9 mouse cellular contexts compared by ENCODE assay signal in genomic region chr2:16312400-16313070, GRCm38 (mm10). TPM values are rescaled to one million over a fixed set of nuclear protein-coding genes. Genes with fewer than 3 reads are reported as not detected.
DNase-seq lines count a peak whose midpoint lies in the region; ATAC-seq and TF ChIP-seq lines count a peak whose summit lies in the region.
"Had no signal": no experiment of that assay in that cellular context is flagged by ENCODE, and none has a peak within 500 bp of the region (broad histone marks: within the 10 kb centered on the region; RNA-seq: fewer than 3 reads in every experiment).

No protein-coding gene starts in this region.

- no peak overlapping the region for H3K9ac ChIP-seq in hindbrain, embryonic 14.5 days
- H3K9ac ChIP-seq in intestine, embryonic 15.5 days, result no peak overlapping the region
- H3K9ac ChIP-seq: embryonic facial prominence, embryonic 13.5 days had no signal

- DNase-seq in hindbrain, embryonic 14.5 days (ENCODE audit: low spot score), result peak; percentile 67
- DNase-seq in hindbrain, embryonic 10.5 days (ENCODE audit: low spot score), result no peak
- DNase-seq in Muller cell, postnatal 12 days (ENCODE audit: inconsistent ontology term), result peak; percentile 24
- DNase-seq in midbrain, embryonic 10.5 days (ENCODE audit: low spot score), result no peak

- no peaks in the 10 kb centered on the region for H3K4me1 ChIP-seq in hindbrain, embryonic 14.5 days (replicated peaks; ENCODE audit: control insufficient read depth, insufficient read depth, low read length)
- H3K4me1 ChIP-seq in hindbrain, embryonic 10.5 days (replicated peaks), result no peaks in the 10 kb centered on the region
- no peaks in the 10 kb centered on the region for H3K4me1 ChIP-seq in intestine, embryonic 15.5 days (replicated peaks)
- H3K4me1 ChIP-seq in midbrain, embryonic 10.5 days, result peaks cover 6% of the 10 kb centered on the region; the same call in 1 of the 2 replicates
- H3K4me1 ChIP-seq: embryonic facial prominence, embryonic 13.5 days had no signal

- 66% methylated on average over 4 of the region's 4 CpGs for WGBS in hindbrain, embryonic 14.5 days
- WGBS in hindbrain, embryonic 10.5 days, result 71% methylated on average over 4 of the region's 4 CpGs
- 57% methylated on average over 4 of the region's 4 CpGs for WGBS in intestine, embryonic 15.5 days
- 73% methylated on average over 4 of the region's 4 CpGs for WGBS in midbrain, embryonic 10.5 days

- no peaks in the 10 kb centered on the region for H3K27me3 ChIP-seq in hindbrain, embryonic 14.5 days (ENCODE audit: control insufficient read depth, insufficient read depth, low read length)
- H3K27me3 ChIP-seq in hindbrain, embryonic 10.5 days (ENCODE audit: insufficient read depth, poor library complexity, severe bottlenecking), result no peaks in the 10 kb centered on the region
- H3K27me3 ChIP-seq in C2C12 (ENCODE audit: control insufficient read depth, insufficient read depth, insufficient read length), result no peaks in the 10 kb centered on the region
- H3K27me3 ChIP-seq in intestine, embryonic 15.5 days (replicated peaks), result no peaks in the 10 kb centered on the region
- H3K27me3 ChIP-seq in midbrain, embryonic 10.5 days (ENCODE audit: low read depth, poor library complexity, severe bottlenecking), result no peaks in the 10 kb centered on the region
- H3K27me3 ChIP-seq: embryonic facial prominence, embryonic 13.5 days had no signal

- no peaks in the 10 kb centered on the region for H3K36me3 ChIP-seq in hindbrain, embryonic 14.5 days (replicated peaks; ENCODE audit: control insufficient read depth, insufficient read depth)
- H3K36me3 ChIP-seq in hindbrain, embryonic 10.5 days, result no peaks in the 10 kb centered on the region
- H3K36me3 ChIP-seq in C2C12 (ENCODE audit: control insufficient read depth, insufficient read depth), result no peaks in the 10 kb centered on the region
- no peaks in the 10 kb centered on the region for H3K36me3 ChIP-seq in intestine, embryonic 15.5 days
- no peaks in the 10 kb centered on the region for H3K36me3 ChIP-seq in midbrain, embryonic 10.5 days
- H3K36me3 ChIP-seq: embryonic facial prominence, embryonic 13.5 days had no signal

- H3K79me2 ChIP-seq in C2C12 (ENCODE audit: control insufficient read depth, insufficient read depth), result no peaks in the 10 kb centered on the region

- H3K9me3 ChIP-seq in hindbrain, embryonic 14.5 days (ENCODE audit: control insufficient read depth, low read length), result no peaks in the 10 kb centered on the region
- H3K9me3 ChIP-seq in hindbrain, embryonic 10.5 days, result no peaks in the 10 kb centered on the region
- no peaks in the 10 kb centered on the region for H3K9me3 ChIP-seq in intestine, embryonic 15.5 days
- H3K9me3 ChIP-seq in midbrain, embryonic 10.5 days (replicated peaks), result no peaks in the 10 kb centered on the region
- H3K9me3 ChIP-seq: embryonic facial prominence, embryonic 13.5 days had no signal

- no peak overlapping the region for H3K4me2 ChIP-seq in hindbrain, embryonic 14.5 days (replicated peaks)
- H3K4me2 ChIP-seq in intestine, embryonic 15.5 days (replicated peaks), result no peak overlapping the region
- H3K4me2 ChIP-seq: embryonic facial prominence, embryonic 13.5 days had no signal

- no peak overlapping the region for H3K4me3 ChIP-seq in hindbrain, embryonic 14.5 days (replicated peaks; ENCODE audit: low read length)
- H3K4me3 ChIP-seq in hindbrain, embryonic 10.5 days, result no peak overlapping the region
- no peak overlapping the region for H3K4me3 ChIP-seq in C2C12 (ENCODE audit: insufficient read depth, poor library complexity, severe bottlenecking)
- no peak overlapping the region for H3K4me3 ChIP-seq in intestine, embryonic 15.5 days (replicated peaks)
- no peak overlapping the region for H3K4me3 ChIP-seq in midbrain, embryonic 10.5 days
- H3K4me3 ChIP-seq: embryonic facial prominence, embryonic 13.5 days had no signal

- no peak for TF ChIP-seq CTCF in C2C12 (IDR thresholded peaks at IDR 0.05; ENCODE audit: control insufficient read depth, insufficient read depth, insufficient read length)

- no peaks in the 10 kb centered on the region for H3K79me3 ChIP-seq in C2C12 (ENCODE audit: low read depth)

- no peak for ATAC-seq in hindbrain, embryonic 14.5 days (ENCODE audit: low FRiP score)
- ATAC-seq in hematopoietic stem cell, adult 5-6 weeks (replicated peaks in 1 of 2; ENCODE audit: insufficient read depth in 1 of 2, low FRiP score in 2 of 2, low TSS enrichment in 1 of 2, low read depth in 1 of 2, poor library complexity in 2 of 2, severe bottlenecking in 2 of 2), result peak; percentile 56 to 74; a peak in 3 of 4 replicates
- ATAC-seq in megakaryocyte-erythroid progenitor cell, adult 5-6 weeks (replicated peaks; ENCODE audit: low FRiP score, low TSS enrichment, poor library complexity, severe bottlenecking), result peak; percentile 84; the same call in 1 of the 2 replicates
- ATAC-seq in intestine, embryonic 15.5 days, result no peak

- no peak overlapping the region for H3K27ac ChIP-seq in hindbrain, embryonic 14.5 days
- no peak overlapping the region for H3K27ac ChIP-seq in hindbrain, embryonic 10.5 days
- H3K27ac ChIP-seq in intestine, embryonic 15.5 days, result no peak overlapping the region
- no peak overlapping the region for H3K27ac ChIP-seq in midbrain, embryonic 10.5 days (replicated peaks)
- H3K27ac ChIP-seq: embryonic facial prominence, embryonic 13.5 days had no signal

- no peak overlapping the region for H3ac ChIP-seq in C2C12 (ENCODE audit: control insufficient read depth, insufficient read length, low read depth)

TF ChIP-seq in C2C12, 6 proteins besides CTCF, POLR2A, EP300 and RAD21:
- TF ChIP-seq FOSL1 (IDR thresholded peaks at IDR 0.05; ENCODE audit: insufficient read depth, low read length, poor library complexity, severe bottlenecking) (no peak), CEBPB (IDR thresholded peaks at IDR 0.05; ENCODE audit: low read depth) (peak; percentile 62)

RNA-seq across cellular contexts. Expression of gene Plxdc2, which starts 43.6 kb away (rescaled TPM):
- polyA plus RNA-seq in hindbrain, embryonic 14.5 days (2014; fragmentation: Nextera tagmentation; extraction: Ambion mirVana), result 25.6 and 31.7 TPM in 2 replicates
- polyA plus RNA-seq in hindbrain, embryonic 10.5 days (2016; fragmentation: Nextera tagmentation; extraction: Ambion mirVana), result 13.4 and 14.5 TPM in 2 replicates
- polyA plus RNA-seq in C2C12 (2012; fragmentation: generic; extraction: Trizol), result 0.29 TPM
- 14.7 and 16.4 TPM in 2 replicates for total RNA-seq in hematopoietic stem cell, adult 5-6 weeks (2017)
- total RNA-seq in megakaryocyte-erythroid progenitor cell, adult 5-6 weeks (2014; fragmentation: Nextera tagmentation), result 0.99 and 1.3 TPM in 2 replicates
- 0.61 and 1.3 TPM in 2 replicates for total RNA-seq in megakaryocyte-erythroid progenitor cell, adult 5-6 weeks (2017)
- polyA plus RNA-seq in intestine, embryonic 15.5 days (2015; fragmentation: Nextera tagmentation; extraction: Ambion mirVana), result 17.2 and 17.4 TPM in 2 replicates
- polyA plus RNA-seq in midbrain, embryonic 10.5 days (2016; fragmentation: Nextera tagmentation; extraction: Ambion mirVana), result 16.9 and 18.9 TPM in 2 replicates

Comparison
In these comparisons a context has a peak if more than half of its experiments do, and no peak if none do; other contexts are left out.
1. DNase-seq: peak in hindbrain, embryonic 14.5 days (single experiment) and Muller cell, postnatal 12 days (single experiment); none in hindbrain, embryonic 10.5 days (single experiment) and midbrain, embryonic 10.5 days (single experiment).
2. ATAC-seq: peak in hematopoietic stem cell, adult 5-6 weeks (2 of 2) and megakaryocyte-erythroid progenitor cell, adult 5-6 weeks (single experiment); none in hindbrain, embryonic 14.5 days (single experiment) and intestine, embryonic 15.5 days (single experiment).
3. RNA of gene Plxdc2, which starts 43.6 kb away (polyA plus RNA-seq): 25.6 to 31.7 TPM in hindbrain, embryonic 14.5 days, 17.2 to 17.4 TPM in intestine, embryonic 15.5 days, 16.9 to 18.9 TPM in midbrain, embryonic 10.5 days and 13.4 to 14.5 TPM in hindbrain, embryonic 10.5 days; 0.29 TPM in C2C12 (single experiment); every median in the first group is over 10 times any median in the second.